Mouse (Mus musculus) neural tube, embryonic 14.5 days (tissue): Measurements from ENCODE around the gene Zcwpw1. TPM values are rescaled to one million over a fixed set of nuclear protein-coding genes. Genes with fewer than 3 reads are reported as not detected.

Experiments
- ATAC-seq: fragments of 200-750 bp; cut with Nextera tagmentation; 2 replicates; pipeline ENCODE4 v1.8.0; 2017; ENCODE audit warnings: low read depth, mild to moderate bottlenecking, moderate TSS enrichment, moderate library complexity
- H3K27ac ChIP-seq: fragments of 300-500 bp; sonication (generic); 2 replicates; pipeline ENCODE4 v1.5.1; 2014; ENCODE audit warnings: low read depth, mild to moderate bottlenecking, control low read depth, low read length, moderate library complexity, mixed read lengths
- H3K27me3 ChIP-seq: fragments of 300-500 bp; sonication (generic); 2 replicates; pipeline ENCODE4 v1.6.1; 2014; ENCODE audit warnings: low read length; ENCODE audit not compliant: control insufficient read depth, insufficient read depth
- H3K36me3 ChIP-seq: fragments of 300-500 bp; sonication (generic); 2 replicates; pipeline ENCODE4 v1.6.1; 2014; ENCODE audit warnings: low read length, mixed read lengths; ENCODE audit not compliant: control insufficient read depth, insufficient read depth
- H3K4me1 ChIP-seq: fragments of 300-500 bp; sonication (generic); 2 replicates; pipeline ENCODE4 v1.6.1; 2014; ENCODE audit warnings: low read length; ENCODE audit not compliant: control insufficient read depth, insufficient read depth
- H3K4me2 ChIP-seq: fragments of 300-500 bp; sonication (generic); 2 replicates; pipeline ENCODE4 v1.6.1; 2014; ENCODE audit warnings: mild to moderate bottlenecking, low read depth, low read length, control low read depth
- H3K4me3 ChIP-seq: fragments of 300-500 bp; sonication (generic); 2 replicates; pipeline ENCODE4 v1.5.1; 2014; ENCODE audit warnings: low read depth, low read length, control low read depth, mixed read lengths
- H3K9ac ChIP-seq: fragments of 300-500 bp; sonication (generic); replicated peaks from 2 replicates; pipeline ENCODE4 v1.6.1; 2014; ENCODE audit warnings: low read depth, mild to moderate bottlenecking, control low read depth, low read length, mixed read lengths
- H3K9me3 ChIP-seq: fragments of 300-500 bp; sonication (generic); 2 replicates; pipeline ENCODE4 v1.6.1; 2016; ENCODE audit warnings: low read length; ENCODE audit not compliant: control insufficient read depth
- WGBS: fragments of 180-500 bp; shearing (Covaris S2); extraction: QIAGEN DNeasy Blood & Tissue Kit; methylation state at CpG from one replicate; pipeline ENCODE4 v1.1.7; 2014; 5-methylcytosine and 5-hydroxymethylcytosine counted together
- polyA plus RNA-seq: library from polyadenylated mRNA; unstranded; fragments of >200 nt; fragmentation: Nextera tagmentation; extraction: Ambion mirVana; gene quantifications from 2 replicates; pipeline ENCODE4 v1.2.1, GENCODE M21; 2014

Gene Zcwpw1
- polyA plus RNA-seq, 1 experiment from 2014 or later, result 11.2 TPM

- 89% methylated on average over 6 of the region's 6 CpGs for WGBS
- Histone ChIP-seq H3K4me1 (peaks cover 19% of the 10 kb centered on the region), H3K4me2 (no peak overlapping the region), H3K27ac (no peak overlapping the region), H3K9ac (no peak overlapping the region), H3K9me3 (no peaks in the 10 kb centered on the region), H3K4me3 (no peak overlapping the region), H3K27me3 (no peaks in the 10 kb centered on the region), H3K36me3 (0 out of 2 replicates have a peak, but pooled peaks cover 6% of the 10 kb centered on the region)
- no peak for ATAC-seq
These were observed 35.6 kb upstream of the Zcwpw1 start for GRCm38 (mm10) chr5:137751988-137752387.

GRCm38 (mm10) chr5:137753111-137753832, 34.3 kb upstream of the Zcwpw1 start:
- Histone ChIP-seq H3K36me3 (0 out of 2 replicates have a peak, but pooled peaks cover 6% of the 10 kb centered on the region), H3K9ac (no peak overlapping the region), H3K27ac (no peak overlapping the region), H3K4me2 (no peak overlapping the region), H3K27me3 (no peaks in the 10 kb centered on the region), H3K4me3 (no peak overlapping the region), H3K4me1 (peaks cover 10% of the 10 kb centered on the region), H3K9me3 (no peaks in the 10 kb centered on the region)
- WGBS, result 86% methylated on average over 13 of the region's 13 CpGs
- ATAC-seq, result no peak

GRCm38 (mm10) chr5:137755425-137755824, 32.2 kb upstream of the Zcwpw1 start:
- Histone ChIP-seq H3K36me3 (0 out of 2 replicates have a peak, but pooled peaks cover 6% of the 10 kb centered on the region), H3K4me3 (no peak overlapping the region), H3K9me3 (no peaks in the 10 kb centered on the region), H3K4me1 (peaks cover 6% of the 10 kb centered on the region; the same call in 1 of the 2 replicates), H3K4me2 (no peak overlapping the region), H3K9ac (no peak overlapping the region), H3K27ac (no peak overlapping the region), H3K27me3 (no peaks in the 10 kb centered on the region)
- 67% methylated on average over 5 of the region's 5 CpGs for WGBS
- no peak for ATAC-seq

- Histone ChIP-seq H3K4me1 (peaks cover 6% of the 10 kb centered on the region; the same call in 1 of the 2 replicates), H3K9me3 (no peaks in the 10 kb centered on the region), H3K4me2 (no peak overlapping the region), H3K27ac (no peak overlapping the region), H3K4me3 (no peak overlapping the region), H3K27me3 (no peaks in the 10 kb centered on the region), H3K9ac (no peak overlapping the region), H3K36me3 (0 out of 2 replicates have a peak, but pooled peaks cover 6% of the 10 kb centered on the region)
- 89% methylated on average over 3 of the region's 3 CpGs for WGBS
- ATAC-seq, result no peak
These were observed 31.5 kb upstream of the Zcwpw1 start for GRCm38 (mm10) chr5:137756106-137756505.

- peak overlapping the region; percentile 23 for H3K27ac ChIP-seq
- H3K4me1 ChIP-seq, result peaks cover 6% of the 10 kb centered on the region; the same call in 1 of the 2 replicates
- 0 out of 2 replicates have a peak, but pooled peaks cover 6% of the 10 kb centered on the region for H3K36me3 ChIP-seq
- H3K4me3 ChIP-seq, result no peak overlapping the region
- H3K4me2 ChIP-seq, result no peak overlapping the region
- ATAC-seq, result peak; percentile 55
- WGBS, result 43% methylated on average over 10 of the region's 10 CpGs
- H3K9ac ChIP-seq, result no peak overlapping the region
- H3K9me3 ChIP-seq, result no peaks in the 10 kb centered on the region
- no peaks in the 10 kb centered on the region for H3K27me3 ChIP-seq
These were observed 30.5 kb upstream of the Zcwpw1 start for GRCm38 (mm10) chr5:137756882-137757661.

GRCm38 (mm10) chr5:137757887-137758286, 29.7 kb upstream of the Zcwpw1 start:
- H3K4me3 ChIP-seq, result no peak overlapping the region
- peak; percentile 77 for ATAC-seq
- H3K27me3 ChIP-seq, result no peaks in the 10 kb centered on the region
- H3K4me1 ChIP-seq, result peaks cover 6% of the 10 kb centered on the region; the same call in 1 of the 2 replicates
- no peak overlapping the region for H3K27ac ChIP-seq
- no peak overlapping the region for H3K9ac ChIP-seq
- no peaks in the 10 kb centered on the region for H3K9me3 ChIP-seq
- 0 out of 2 replicates have a peak, but pooled peaks cover 3% of the 10 kb centered on the region for H3K36me3 ChIP-seq
- 55% methylated on average over 6 of the region's 6 CpGs for WGBS
- H3K4me2 ChIP-seq, result peak overlapping the region; percentile 30; the same call in 1 of the 2 replicates

DNA sequence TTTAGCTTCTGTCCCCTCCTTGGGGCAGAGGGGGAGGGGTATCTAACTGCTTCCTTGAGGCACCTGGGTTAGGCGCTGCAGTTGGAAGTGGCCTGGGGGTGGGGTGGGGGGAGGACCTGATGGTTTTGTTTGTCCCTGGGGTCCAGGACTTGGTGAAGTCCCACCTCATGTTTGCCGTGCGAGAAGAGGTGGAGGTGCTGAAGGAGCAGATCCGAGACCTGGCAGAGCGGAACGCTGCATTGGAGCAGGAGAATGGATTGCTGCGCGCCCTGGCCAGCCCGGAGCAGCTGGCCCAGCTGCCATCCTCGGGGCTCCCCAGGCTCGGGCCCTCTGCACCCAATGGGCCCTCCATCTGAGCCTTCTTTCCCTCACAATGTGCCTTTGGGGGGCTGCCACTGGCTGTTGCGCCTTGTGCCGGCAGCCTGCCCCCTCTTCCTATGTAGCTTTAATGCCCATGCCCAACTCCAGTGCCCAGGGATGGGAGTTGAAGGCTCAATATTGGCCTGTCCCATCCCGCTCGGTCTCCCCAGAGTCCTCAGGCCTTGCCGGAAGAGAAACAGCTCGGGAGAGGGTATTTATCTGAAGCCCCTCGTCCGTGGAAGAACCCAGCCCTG, 28.6 kb upstream of the Zcwpw1 start:
- H3K27me3 ChIP-seq, result no peaks in the 10 kb centered on the region
- 88% methylated on average over 19 of the region's 19 CpGs for WGBS
- H3K9ac ChIP-seq, result 0 out of 2 replicates have a peak overlapping the region, but pooled peaks have one; percentile 8
- no peaks in the 10 kb centered on the region for H3K9me3 ChIP-seq
- peak overlapping the region; percentile 30 for H3K4me2 ChIP-seq
- ATAC-seq, result no peak
- peaks cover 6% of the 10 kb centered on the region; the same call in 1 of the 2 replicates for H3K4me1 ChIP-seq
- H3K4me3 ChIP-seq, result no peak overlapping the region
- no peaks in the 10 kb centered on the region for H3K36me3 ChIP-seq
- peak overlapping the region; percentile 64 for H3K27ac ChIP-seq

DNA sequence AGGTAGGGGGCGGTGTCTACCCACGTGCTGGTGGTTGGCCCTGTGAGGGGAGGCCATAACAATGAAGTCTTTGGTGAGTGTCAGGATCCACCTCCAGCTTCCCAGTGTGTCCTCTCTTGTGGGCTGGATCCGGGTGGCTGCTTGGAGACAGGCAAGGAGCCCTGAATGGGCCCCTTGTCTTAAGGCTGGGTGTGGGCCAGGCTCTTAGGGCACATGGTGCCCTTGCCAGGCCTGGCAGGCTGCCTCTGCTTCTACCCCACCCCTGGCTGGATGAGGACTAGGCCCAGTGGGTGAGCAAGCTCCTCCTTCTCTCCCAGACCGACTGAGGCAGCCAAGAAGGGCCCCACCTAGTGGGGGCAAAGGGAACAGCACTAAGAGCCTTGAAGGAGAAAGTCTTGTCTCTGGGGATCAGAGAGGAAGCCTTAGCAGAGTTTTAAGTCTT, 27.6 kb upstream of the Zcwpw1 start:
- Histone ChIP-seq H3K27ac (no peak overlapping the region), H3K4me3 (no peak overlapping the region), H3K9me3 (no peaks in the 10 kb centered on the region), H3K36me3 (no peaks in the 10 kb centered on the region), H3K27me3 (no peaks in the 10 kb centered on the region), H3K4me1 (peaks cover 6% of the 10 kb centered on the region; the same call in 1 of the 2 replicates), H3K9ac (no peak overlapping the region), H3K4me2 (no peak overlapping the region)
- WGBS, result 21% methylated on average over 4 of the region's 4 CpGs
- ATAC-seq, result peak; percentile 85
